Mouse (Mus musculus): ENCODE measurements at regions not wholly inside any gene's neighbourhood (a gene's known extent, or its start where the extent isn't known, plus 50 kb on each side); places are given as distances from the start of the nearest gene placed in this dataset.

DNA sequence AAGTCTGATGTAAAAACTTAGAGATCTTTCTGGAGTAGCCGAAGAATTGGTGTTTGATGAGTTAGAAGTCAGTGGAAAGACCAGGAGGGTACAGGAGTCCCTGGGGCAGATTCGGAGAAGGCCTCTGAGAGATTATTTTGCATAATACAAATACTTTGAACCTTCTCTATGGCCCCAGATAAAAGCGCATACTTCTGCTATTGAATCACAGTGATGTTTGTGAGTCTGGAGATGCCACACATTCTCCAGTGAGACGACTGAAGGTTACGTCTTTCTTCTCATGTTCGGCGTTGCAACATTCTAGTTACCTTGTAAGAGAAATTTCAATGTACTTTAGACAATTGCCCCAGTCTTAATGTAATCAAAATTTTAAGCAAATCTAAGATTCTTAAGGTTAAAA, 107.9 kb downstream of the Gm11146 start:
- no peak for TF ChIP-seq POLR2A (IDR thresholded peaks at IDR 0.05; ENCODE audit: low read depth, low read length)
- no peak for TF ChIP-seq CTCF (IDR thresholded peaks at IDR 0.05; ENCODE audit: extremely low read depth, insufficient read length, insufficient replicate concordance, low read depth, low read length)
- Histone ChIP-seq H3K36me3 (ENCODE audit: control insufficient read depth, insufficient read depth, low read length) (no peaks in the 10 kb centered on the region), H3K27ac (ENCODE audit: insufficient read depth, low read depth, low read length) (no peak overlapping the region), H3K27me3 (ENCODE audit: control insufficient read depth, insufficient read depth, low read length) (no peaks in the 10 kb centered on the region), H3K4me3 (ENCODE audit: low read depth, low read length) (no peak overlapping the region), H3K4me1 (ENCODE audit: control insufficient read depth, insufficient read depth, insufficient read length, low read length) (no peaks in the 10 kb centered on the region)
- WGBS = 74% methylated on average over 7 of the region's 7 CpGs

DNA sequence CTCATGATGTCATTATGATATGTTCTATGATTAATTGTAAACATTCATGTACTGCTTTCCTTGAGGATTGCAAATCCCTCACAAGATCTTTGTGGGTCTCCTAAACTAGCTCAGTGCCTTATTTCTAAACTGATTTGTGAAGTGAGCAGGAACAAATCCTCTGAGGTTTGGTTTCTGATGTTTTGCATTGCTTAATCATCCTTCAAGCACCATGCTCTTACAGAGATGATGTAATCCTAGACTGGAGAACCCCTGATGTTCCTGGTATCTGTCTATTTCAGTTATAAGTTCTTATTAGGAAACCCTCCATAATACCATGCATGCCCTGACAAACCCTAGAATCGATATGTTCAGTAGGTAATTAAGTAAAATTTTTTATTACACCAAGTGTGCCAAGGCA, 113.7 kb downstream of the Gm11146 start:
- Histone ChIP-seq H3K36me3 (ENCODE audit: control insufficient read depth, insufficient read depth, low read length) (no peaks in the 10 kb centered on the region), H3K4me1 (ENCODE audit: control insufficient read depth, insufficient read depth, insufficient read length, low read length) (no peaks in the 10 kb centered on the region), H3K4me3 (ENCODE audit: low read depth, low read length) (no peak overlapping the region), H3K27me3 (ENCODE audit: control insufficient read depth, insufficient read depth, low read length) (no peaks in the 10 kb centered on the region), H3K27ac (ENCODE audit: insufficient read depth, low read depth, low read length) (no peak overlapping the region)
- 83% methylated on average over 1 of the region's 1 CpGs for WGBS
- TF ChIP-seq CTCF (IDR thresholded peaks at IDR 0.05; ENCODE audit: extremely low read depth, insufficient read length, insufficient replicate concordance, low read depth, low read length) = no peak
- no peak for TF ChIP-seq POLR2A (IDR thresholded peaks at IDR 0.05; ENCODE audit: low read depth, low read length)

DNA sequence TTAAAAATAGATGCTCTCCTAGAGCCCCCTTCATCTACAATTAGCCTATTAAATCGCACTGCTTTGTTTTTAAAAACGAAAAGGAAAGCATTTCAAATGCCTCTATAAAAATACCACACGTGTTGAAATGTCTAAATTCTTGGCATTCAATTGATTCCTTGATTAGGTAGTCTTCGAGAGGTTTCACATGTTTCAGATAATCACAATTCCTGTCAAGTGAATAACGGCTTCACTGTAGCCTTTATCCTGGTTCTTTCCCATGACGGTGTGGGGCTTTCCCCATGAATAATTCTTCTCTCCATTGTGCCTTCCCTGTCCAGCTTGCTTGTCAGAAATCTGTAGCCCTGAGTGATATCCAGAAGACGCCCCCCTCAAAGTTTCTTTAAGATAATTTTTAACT, 122.1 kb downstream of the Gm11146 start:
- no peaks in the 10 kb centered on the region for H3K4me1 ChIP-seq (ENCODE audit: control insufficient read depth, insufficient read depth, insufficient read length, low read length)
- no peak overlapping the region for H3K27ac ChIP-seq (ENCODE audit: insufficient read depth, low read depth, low read length)
- no peak overlapping the region for H3K4me3 ChIP-seq (ENCODE audit: low read depth, low read length)
- TF ChIP-seq POLR2A (IDR thresholded peaks at IDR 0.05; ENCODE audit: low read depth, low read length) (no peak), CTCF (IDR thresholded peaks at IDR 0.05; ENCODE audit: extremely low read depth, insufficient read length, insufficient replicate concordance, low read depth, low read length) (no peak)
- no peaks in the 10 kb centered on the region for H3K36me3 ChIP-seq (ENCODE audit: control insufficient read depth, insufficient read depth, low read length)
- no peaks in the 10 kb centered on the region for H3K27me3 ChIP-seq (ENCODE audit: control insufficient read depth, insufficient read depth, low read length)
- 64% methylated on average over 7 of the region's 7 CpGs for WGBS

- 97% methylated on average over 3 of the region's 3 CpGs for WGBS
- H3K4me1 ChIP-seq (ENCODE audit: control insufficient read depth, insufficient read depth, insufficient read length, low read length) = no peaks in the 10 kb centered on the region
- H3K27me3 ChIP-seq (ENCODE audit: control insufficient read depth, insufficient read depth, low read length) = no peaks in the 10 kb centered on the region
- no peak overlapping the region for H3K27ac ChIP-seq (ENCODE audit: insufficient read depth, low read depth, low read length)
- no peaks in the 10 kb centered on the region for H3K36me3 ChIP-seq (ENCODE audit: control insufficient read depth, insufficient read depth, low read length)
- TF ChIP-seq CTCF (IDR thresholded peaks at IDR 0.05; ENCODE audit: extremely low read depth, insufficient read length, insufficient replicate concordance, low read depth, low read length) (no peak), POLR2A (IDR thresholded peaks at IDR 0.05; ENCODE audit: low read depth, low read length) (no peak)
- H3K4me3 ChIP-seq (ENCODE audit: low read depth, low read length) = no peak overlapping the region
Measured at GRCm38 (mm10) chr16:77471868-77472267, 130.0 kb downstream of the Gm11146 start.

DNA sequence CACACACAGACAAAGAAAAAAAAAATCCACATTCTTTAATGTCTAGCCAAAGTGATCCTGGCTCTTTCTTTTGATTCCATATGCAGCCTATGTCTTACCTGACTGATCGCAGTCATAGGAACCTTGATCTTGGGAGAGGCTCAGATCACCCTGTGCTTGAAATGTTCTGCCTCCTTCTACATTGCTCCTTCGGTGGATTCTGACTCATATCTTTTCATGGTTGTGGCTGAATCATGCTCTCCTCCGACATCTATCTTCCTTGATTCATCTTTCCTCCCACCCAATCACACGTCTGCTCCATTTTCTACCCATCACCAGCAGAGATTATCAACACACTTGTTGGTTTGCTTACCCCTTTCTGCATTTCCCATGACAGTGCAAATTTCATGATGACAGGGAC, 132.0 kb downstream of the Gm11146 start:
- no peaks in the 10 kb centered on the region for H3K27me3 ChIP-seq (ENCODE audit: control insufficient read depth, insufficient read depth, low read length)
- no peak overlapping the region for H3K27ac ChIP-seq (ENCODE audit: insufficient read depth, low read depth, low read length)
- H3K4me1 ChIP-seq (ENCODE audit: control insufficient read depth, insufficient read depth, insufficient read length, low read length) = no peaks in the 10 kb centered on the region
- WGBS = 49% methylated on average over 4 of the region's 4 CpGs
- H3K36me3 ChIP-seq (ENCODE audit: control insufficient read depth, insufficient read depth, low read length) = no peaks in the 10 kb centered on the region
- TF ChIP-seq CTCF (IDR thresholded peaks at IDR 0.05; ENCODE audit: extremely low read depth, insufficient read length, insufficient replicate concordance, low read depth, low read length) (no peak), POLR2A (IDR thresholded peaks at IDR 0.05; ENCODE audit: low read depth, low read length) (no peak)
- no peak overlapping the region for H3K4me3 ChIP-seq (ENCODE audit: low read depth, low read length)

GRCm38 (mm10) chr16:77469328-77469875, 132.5 kb downstream of the Gm11146 start:
- H3K27ac ChIP-seq (ENCODE audit: insufficient read depth, low read depth, low read length) = no peak overlapping the region
- TF ChIP-seq POLR2A (IDR thresholded peaks at IDR 0.05; ENCODE audit: low read depth, low read length) (no peak), CTCF (IDR thresholded peaks at IDR 0.05; ENCODE audit: extremely low read depth, insufficient read length, insufficient replicate concordance, low read depth, low read length) (no peak)
- 28% methylated on average over 6 of the region's 6 CpGs for WGBS
- H3K27me3 ChIP-seq (ENCODE audit: control insufficient read depth, insufficient read depth, low read length) = no peaks in the 10 kb centered on the region
- no peaks in the 10 kb centered on the region for H3K4me1 ChIP-seq (ENCODE audit: control insufficient read depth, insufficient read depth, insufficient read length, low read length)
- H3K4me3 ChIP-seq (ENCODE audit: low read depth, low read length) = no peak overlapping the region
- H3K36me3 ChIP-seq (ENCODE audit: control insufficient read depth, insufficient read depth, low read length) = no peaks in the 10 kb centered on the region

DNA sequence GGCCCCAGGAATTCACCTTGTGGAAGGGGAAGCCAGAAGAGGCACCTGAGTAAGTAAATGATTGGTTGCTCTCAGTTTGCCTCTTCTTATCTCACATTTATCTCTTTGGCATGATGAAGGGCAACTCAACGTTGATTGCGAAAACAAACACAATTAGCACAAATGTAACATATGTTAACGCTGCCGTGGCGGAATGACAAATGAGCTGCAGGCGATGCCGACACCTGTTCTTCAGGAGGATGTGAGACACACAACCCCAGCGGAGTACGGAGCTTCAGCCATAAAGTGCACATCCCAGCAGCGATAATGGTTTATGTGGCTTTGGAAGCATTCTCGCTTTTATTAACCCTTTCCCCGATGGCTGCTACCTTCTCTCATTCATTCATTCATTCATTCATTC, 134.7 kb downstream of the Gm11146 start:
- WGBS = 57% methylated on average over 12 of the region's 12 CpGs
- Histone ChIP-seq H3K4me1 (ENCODE audit: control insufficient read depth, insufficient read depth, insufficient read length, low read length) (no peaks in the 10 kb centered on the region), H3K4me3 (ENCODE audit: low read depth, low read length) (no peak overlapping the region)

More for the DNA sequence above, 134.7 kb downstream of the Gm11146 start:
- no peak overlapping the region for H3K27ac ChIP-seq (ENCODE audit: insufficient read depth, low read depth, low read length)
- no peak for TF ChIP-seq CTCF (IDR thresholded peaks at IDR 0.05; ENCODE audit: extremely low read depth, insufficient read length, insufficient replicate concordance, low read depth, low read length)
- no peak for TF ChIP-seq POLR2A (IDR thresholded peaks at IDR 0.05; ENCODE audit: low read depth, low read length)
- H3K27me3 ChIP-seq (ENCODE audit: control insufficient read depth, insufficient read depth, low read length) = no peaks in the 10 kb centered on the region
- no peaks in the 10 kb centered on the region for H3K36me3 ChIP-seq (ENCODE audit: control insufficient read depth, insufficient read depth, low read length)

Data from small intestine, adult 2 months (tissue).